Mouse (Mus musculus) liver, embryonic 13.5 days (tissue): ENCODE measurements at regions not wholly inside any gene's neighbourhood (a gene's known extent, or its start where the extent isn't known, plus 50 kb on each side); places are given as distances from the start of the nearest gene placed in this dataset.

ENCODE experiments used
- ATAC-seq: fragments of 200-750 bp; cut with Nextera tagmentation; 2 replicates; pipeline ENCODE4 v1.8.0; 2017; ENCODE audit warnings: low read depth, mild to moderate bottlenecking, moderate number of reproducible peaks, moderate library complexity
- DNase-seq: peaks from one replicate; pipeline ENCODE4 v3.0.0; 2022
- H3K27ac ChIP-seq: fragments of 300-500 bp; sonication (generic); 2 replicates; pipeline ENCODE4 v1.5.1; 2015; ENCODE audit warnings: moderate library complexity, mild to moderate bottlenecking, inconsistent platforms
- H3K27me3 ChIP-seq: fragments of 300-500 bp; sonication (generic); 2 replicates; pipeline ENCODE4 v1.6.1; 2015; ENCODE audit warnings: mild to moderate bottlenecking, inconsistent platforms
- H3K36me3 ChIP-seq: fragments of 300-500 bp; sonication (generic); 2 replicates; pipeline ENCODE4 v1.6.1; 2015; ENCODE audit warnings: mild to moderate bottlenecking, inconsistent platforms
- H3K4me1 ChIP-seq: fragments of 300-500 bp; sonication (generic); replicated peaks from 2 replicates; pipeline ENCODE4 v1.6.1; 2015; ENCODE audit warnings: inconsistent platforms
- H3K4me2 ChIP-seq: fragments of 300-500 bp; sonication (generic); 2 replicates; pipeline ENCODE4 v1.6.1; 2015; ENCODE audit warnings: inconsistent platforms, mild to moderate bottlenecking, moderate library complexity
- H3K4me3 ChIP-seq: fragments of 300-500 bp; sonication (generic); replicated peaks from 2 replicates; pipeline ENCODE4 v1.5.1; 2015; ENCODE audit warnings: mild to moderate bottlenecking, inconsistent platforms
- H3K9ac ChIP-seq: fragments of 300-500 bp; sonication (generic); 2 replicates; pipeline ENCODE4 v1.6.1; 2015; ENCODE audit warnings: mild to moderate bottlenecking, inconsistent platforms
- H3K9me3 ChIP-seq: fragments of 300-500 bp; sonication (generic); replicated peaks from 2 replicates; pipeline ENCODE4 v1.6.1; 2016; ENCODE audit warnings: inconsistent platforms
- WGBS: fragments of 180-500 bp; shearing (Covaris S2); methylation state at CpG from one replicate; pipeline ENCODE4 v1.1.7; 2015; ENCODE audit not compliant: insufficient replicate concordance; 5-methylcytosine and 5-hydroxymethylcytosine counted together

DNA sequence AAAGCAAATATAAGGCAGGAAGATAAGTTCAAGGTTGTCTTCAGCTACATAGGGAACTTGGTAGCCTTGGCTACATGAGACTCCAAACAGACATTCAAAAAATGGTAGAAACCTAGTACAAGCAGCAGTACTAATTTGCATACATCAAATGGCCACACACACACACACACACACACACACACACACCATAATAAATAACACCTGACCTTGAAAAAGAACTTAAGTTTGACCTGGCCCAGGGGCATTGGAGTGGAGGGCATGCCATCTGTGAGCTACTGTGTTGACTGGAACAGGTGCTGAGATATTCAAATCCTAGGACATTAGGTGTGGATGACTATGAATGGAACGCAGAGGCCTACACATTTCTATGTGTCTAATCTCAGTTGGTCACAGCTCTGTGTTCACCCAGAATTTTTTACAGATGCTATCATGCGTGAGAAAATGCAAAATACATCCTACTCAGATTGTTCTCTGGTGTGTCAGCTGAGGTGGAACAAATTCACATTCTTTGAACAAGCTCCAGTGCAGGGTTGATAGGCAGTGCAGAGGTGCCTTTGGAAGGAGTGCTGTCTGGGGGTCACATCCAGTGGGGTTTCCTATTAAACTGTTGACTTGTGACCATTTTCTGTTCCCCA, 240.4 kb upstream of the Eef2kmt start:
- ATAC-seq = no peak
- Histone ChIP-seq H3K4me3 (no peak overlapping the region), H3K9me3 (no peaks in the 10 kb centered on the region), H3K36me3 (no peaks in the 10 kb centered on the region), H3K27ac (no peak overlapping the region), H3K4me1 (no peaks in the 10 kb centered on the region; the same call in 1 of the 2 replicates), H3K9ac (no peak overlapping the region), H3K27me3 (no peaks in the 10 kb centered on the region), H3K4me2 (no peak overlapping the region)
- WGBS = 68% methylated on average over 2 of the region's 2 CpGs
- DNase-seq = no peak

DNA sequence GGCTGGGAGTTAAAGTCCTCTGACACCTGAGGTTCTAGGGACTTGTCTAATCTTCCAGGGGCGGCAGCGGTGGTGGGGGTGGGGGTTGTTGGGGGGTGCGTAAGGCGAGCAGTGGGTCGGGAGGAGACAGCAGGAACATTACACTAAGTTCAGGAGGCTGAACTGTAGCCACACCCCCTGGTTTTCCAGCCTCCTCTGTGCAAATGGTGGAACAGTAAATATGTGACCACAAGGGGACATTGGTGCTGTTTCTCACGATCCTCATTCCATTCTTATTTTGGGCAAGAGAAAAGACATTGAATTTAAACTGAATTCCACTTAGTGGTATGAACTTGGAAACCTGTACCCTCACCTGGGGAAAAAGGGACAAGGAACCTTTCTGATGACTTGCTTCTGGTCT, 237.6 kb upstream of the Eef2kmt start:
- no peak overlapping the region for H3K27ac ChIP-seq
- 37% methylated on average over 6 of the region's 6 CpGs for WGBS
- H3K4me2 ChIP-seq = no peak overlapping the region
- no peaks in the 10 kb centered on the region for H3K36me3 ChIP-seq
- no peaks in the 10 kb centered on the region for H3K27me3 ChIP-seq
- DNase-seq (no peak), ATAC-seq (no peak)
- H3K9ac ChIP-seq = no peak overlapping the region
- H3K9me3 ChIP-seq = no peaks in the 10 kb centered on the region
- H3K4me1 ChIP-seq = no peaks in the 10 kb centered on the region; the same call in 1 of the 2 replicates
- no peak overlapping the region for H3K4me3 ChIP-seq

DNA sequence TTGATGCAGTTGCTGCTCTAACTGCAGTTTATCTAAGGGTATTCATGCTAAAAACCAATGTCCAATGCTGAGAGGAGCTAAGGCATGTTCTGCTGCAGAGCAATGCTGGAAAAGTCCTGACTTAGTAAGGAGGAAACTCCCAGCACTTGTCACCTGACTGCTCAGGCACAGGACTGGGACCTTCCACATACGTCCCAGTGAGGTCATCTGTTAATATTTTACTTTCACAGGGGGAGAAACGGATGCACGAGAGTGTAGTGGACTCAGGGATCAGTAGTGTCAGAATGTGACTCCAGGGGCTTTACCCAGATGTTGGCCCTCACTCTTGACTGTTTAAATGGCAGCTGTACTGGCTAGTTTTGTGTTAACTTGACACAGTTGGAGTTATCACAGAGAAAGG, 231.5 kb upstream of the Eef2kmt start:
- H3K9me3 ChIP-seq = no peaks in the 10 kb centered on the region
- no peak overlapping the region for H3K4me2 ChIP-seq
- no peak overlapping the region for H3K27ac ChIP-seq
- DNase-seq (no peak), ATAC-seq (0 out of 2 replicates have a peak, but pooled peaks have one; percentile 43)
- H3K4me3 ChIP-seq = no peak overlapping the region
- no peaks in the 10 kb centered on the region for H3K36me3 ChIP-seq
- no peak overlapping the region for H3K9ac ChIP-seq
- H3K27me3 ChIP-seq = no peaks in the 10 kb centered on the region
- no peaks in the 10 kb centered on the region for H3K4me1 ChIP-seq
- WGBS = 41% methylated on average over 3 of the region's 3 CpGs

DNA sequence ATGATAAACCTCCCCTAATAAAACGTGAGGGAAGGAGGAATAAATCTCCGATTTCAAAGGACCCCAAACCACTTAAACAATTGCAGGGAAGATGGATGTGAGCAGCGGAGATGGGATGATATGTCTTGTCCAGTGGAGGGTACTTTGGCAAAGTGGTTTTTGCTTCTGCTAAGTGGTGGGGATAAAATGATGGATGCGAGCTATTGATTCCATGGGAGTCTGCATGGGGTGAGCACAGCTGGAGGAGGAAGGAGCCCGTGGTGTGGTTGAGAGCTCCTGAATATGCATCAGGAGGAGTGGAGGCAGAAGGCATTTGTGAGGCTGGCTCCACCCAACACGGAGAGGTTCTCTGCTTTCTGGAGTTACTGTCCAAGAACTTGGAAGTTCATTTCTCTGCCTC, 227.6 kb upstream of the Eef2kmt start:
- Histone ChIP-seq H3K27ac (no peak overlapping the region), H3K27me3 (no peaks in the 10 kb centered on the region), H3K4me3 (no peak overlapping the region), H3K9ac (no peak overlapping the region), H3K4me2 (no peak overlapping the region), H3K36me3 (no peaks in the 10 kb centered on the region), H3K4me1 (no peaks in the 10 kb centered on the region), H3K9me3 (no peaks in the 10 kb centered on the region)
- DNase-seq (no peak), ATAC-seq (no peak)
- WGBS = 22% methylated on average over 6 of the region's 6 CpGs

DNA sequence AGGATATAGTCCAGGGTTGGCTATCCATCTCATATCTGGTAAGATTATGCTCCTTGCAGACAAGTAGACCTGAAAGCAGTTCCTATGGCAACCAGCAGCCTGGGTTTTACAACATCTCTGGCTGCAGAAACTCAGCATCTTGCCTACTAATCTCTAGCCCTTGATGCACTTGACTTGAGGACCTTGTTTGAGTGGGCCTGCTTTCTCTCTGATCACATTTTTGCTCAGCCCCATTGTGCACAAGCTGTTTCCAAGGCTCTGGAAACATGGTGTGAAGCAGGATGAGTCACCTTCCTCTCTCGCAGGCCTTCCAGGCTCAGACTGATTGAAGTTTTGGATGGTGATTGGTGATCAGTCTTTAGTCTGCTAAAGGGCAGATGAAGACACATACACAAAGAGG, 224.4 kb upstream of the Eef2kmt start:
- Histone ChIP-seq H3K4me3 (no peak overlapping the region), H3K9ac (no peak overlapping the region), H3K36me3 (no peaks in the 10 kb centered on the region), H3K9me3 (no peaks in the 10 kb centered on the region), H3K4me1 (no peaks in the 10 kb centered on the region), H3K27me3 (no peaks in the 10 kb centered on the region), H3K4me2 (no peak overlapping the region), H3K27ac (no peak overlapping the region)
- 39% methylated on average over 1 of the region's 1 CpGs for WGBS
- no peak for ATAC-seq
- DNase-seq = no peak

DNA sequence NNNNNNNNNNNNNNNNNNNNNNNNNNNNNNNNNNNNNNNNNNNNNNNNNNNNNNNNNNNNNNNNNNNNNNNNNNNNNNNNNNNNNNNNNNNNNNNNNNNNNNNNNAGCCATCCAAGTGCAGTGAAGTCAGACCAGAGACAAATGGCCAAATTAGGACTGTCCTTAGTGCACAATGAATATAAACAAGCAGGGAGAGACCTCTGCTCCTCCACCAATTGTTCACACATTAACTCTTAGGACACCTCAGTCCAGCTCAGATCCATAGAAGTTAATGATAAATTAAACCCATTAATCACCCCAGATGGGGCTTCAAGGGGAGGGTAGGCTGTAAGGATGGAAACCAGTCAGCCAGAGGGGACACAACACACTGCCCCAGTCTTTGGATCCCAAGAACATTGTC, 223.2 kb upstream of the Eef2kmt start:
- Histone ChIP-seq H3K36me3 (no peaks in the 10 kb centered on the region), H3K4me2 (no peak overlapping the region), H3K27me3 (no peaks in the 10 kb centered on the region), H3K9me3 (no peaks in the 10 kb centered on the region), H3K4me1 (no peaks in the 10 kb centered on the region), H3K9ac (no peak overlapping the region), H3K27ac (no peak overlapping the region), H3K4me3 (no peak overlapping the region)
- no peak for ATAC-seq
- DNase-seq = no peak

DNA sequence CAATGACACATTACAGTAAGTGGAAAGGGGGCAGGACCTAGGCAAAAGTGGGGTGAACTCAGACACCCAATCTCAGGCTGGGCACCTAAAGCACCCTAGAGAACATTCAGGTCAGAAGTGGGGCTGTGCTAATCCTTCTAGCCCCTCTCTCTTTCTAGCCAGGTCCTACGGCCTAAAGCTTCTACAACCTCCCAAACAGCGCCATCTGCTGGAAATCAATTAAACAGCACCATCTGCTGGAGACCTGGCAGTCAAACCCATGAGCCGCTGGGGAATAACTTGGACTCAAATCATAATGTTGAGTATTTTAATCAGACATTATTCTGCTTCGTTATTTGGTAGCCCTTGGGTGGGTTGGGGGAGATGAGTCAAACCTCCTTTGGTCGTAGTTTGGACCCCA, 215.5 kb upstream of the Eef2kmt start:
- no peak overlapping the region for H3K27ac ChIP-seq
- H3K9me3 ChIP-seq = no peaks in the 10 kb centered on the region
- WGBS = 16% methylated on average over 5 of the region's 5 CpGs
- H3K27me3 ChIP-seq = no peaks in the 10 kb centered on the region
- H3K4me2 ChIP-seq = no peak overlapping the region
- no peak overlapping the region for H3K4me3 ChIP-seq
- no peak for ATAC-seq
- DNase-seq = peak; percentile 6
- H3K4me1 ChIP-seq = no peaks in the 10 kb centered on the region
- no peak overlapping the region for H3K9ac ChIP-seq
- H3K36me3 ChIP-seq = no peaks in the 10 kb centered on the region

GRCm38 (mm10) chr16:5467587-5467986, 211.8 kb upstream of the Eef2kmt start:
- 1% methylated on average over 3 of the region's 3 CpGs for WGBS
- H3K36me3 ChIP-seq = no peaks in the 10 kb centered on the region
- no peak for ATAC-seq
- H3K9ac ChIP-seq = no peak overlapping the region
- H3K4me2 ChIP-seq = no peak overlapping the region
- H3K27me3 ChIP-seq = no peaks in the 10 kb centered on the region
- H3K27ac ChIP-seq = no peak overlapping the region
- H3K9me3 ChIP-seq = no peaks in the 10 kb centered on the region
- DNase-seq = no peak
- no peak overlapping the region for H3K4me3 ChIP-seq
- H3K4me1 ChIP-seq = no peaks in the 10 kb centered on the region

- WGBS = 54% methylated on average over 2 of the region's 2 CpGs
- H3K9ac ChIP-seq = no peak overlapping the region
- H3K4me3 ChIP-seq = no peak overlapping the region
- H3K27me3 ChIP-seq = no peaks in the 10 kb centered on the region
- no peak overlapping the region for H3K27ac ChIP-seq
- H3K4me2 ChIP-seq = no peak overlapping the region
- no peak for ATAC-seq
- no peak for DNase-seq
- H3K4me1 ChIP-seq = no peaks in the 10 kb centered on the region
- H3K36me3 ChIP-seq = no peaks in the 10 kb centered on the region
- H3K9me3 ChIP-seq = no peaks in the 10 kb centered on the region
Observed at GRCm38 (mm10) chr16:5466760-5467159, 211.0 kb upstream of the Eef2kmt start.

GRCm38 (mm10) chr16:5455352-5455965, 199.7 kb upstream of the Eef2kmt start:
- DNase-seq = no peak

DNA sequence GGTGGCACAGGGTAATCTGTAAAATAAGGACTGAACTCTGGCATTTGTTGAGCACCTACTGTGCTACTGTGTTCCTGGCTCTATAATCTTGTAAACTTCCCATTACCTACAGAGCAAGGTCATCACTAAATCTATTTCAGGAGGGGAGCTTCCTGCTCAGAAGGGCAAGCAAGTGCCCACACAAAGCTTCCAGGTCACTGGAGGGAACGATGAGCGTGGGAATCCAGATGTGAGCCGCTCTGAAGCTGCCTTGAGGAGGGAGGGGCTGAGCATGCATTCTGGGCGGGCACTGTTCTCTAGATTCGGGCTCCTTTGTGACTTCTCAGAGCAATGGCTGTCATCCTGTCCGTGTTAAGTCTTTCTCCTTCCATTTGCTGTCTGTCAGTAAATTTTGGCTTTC, 198.5 kb upstream of the Eef2kmt start:
- ATAC-seq = no peak
- 27% methylated on average over 6 of the region's 6 CpGs for WGBS

More at GRCm38 (mm10) chr16:5455352-5455965, 199.7 kb upstream of the Eef2kmt start:
- H3K4me3 ChIP-seq = no peak overlapping the region
- no peak for ATAC-seq
- H3K4me1 ChIP-seq = no peaks in the 10 kb centered on the region
- no peak overlapping the region for H3K9ac ChIP-seq
- WGBS = 31% methylated on average over 5 of the region's 5 CpGs
- H3K27me3 ChIP-seq = no peaks in the 10 kb centered on the region
- no peak overlapping the region for H3K4me2 ChIP-seq
- no peak overlapping the region for H3K27ac ChIP-seq
- no peaks in the 10 kb centered on the region for H3K9me3 ChIP-seq
- H3K36me3 ChIP-seq = no peaks in the 10 kb centered on the region

DNA sequence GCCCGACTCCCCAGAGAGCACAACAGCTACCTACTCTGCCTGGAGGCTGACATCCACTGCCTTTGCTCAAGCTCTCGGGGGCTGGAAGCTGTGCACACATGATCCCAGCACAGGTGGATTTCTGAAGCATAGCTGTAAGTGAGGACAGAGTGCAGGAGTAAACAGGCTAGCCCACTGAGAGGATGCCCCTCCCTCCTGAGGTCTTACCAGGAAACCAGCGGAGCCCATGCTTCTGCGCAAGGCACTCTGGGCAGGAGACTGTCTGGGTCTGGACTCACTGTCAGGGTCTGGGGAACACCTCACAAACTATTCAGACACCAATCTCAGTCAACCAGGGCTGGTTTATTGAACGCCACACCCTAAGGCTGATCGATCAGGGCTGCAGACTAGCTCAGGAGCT, 197.2 kb upstream of the Eef2kmt start:
- no peak overlapping the region for H3K9ac ChIP-seq
- WGBS = 56% methylated on average over 6 of the region's 6 CpGs
- no peak overlapping the region for H3K4me3 ChIP-seq
- no peak overlapping the region for H3K27ac ChIP-seq
- no peaks in the 10 kb centered on the region for H3K9me3 ChIP-seq
- H3K4me1 ChIP-seq = no peaks in the 10 kb centered on the region
- no peaks in the 10 kb centered on the region for H3K36me3 ChIP-seq
- DNase-seq (no peak), ATAC-seq (no peak)
- H3K27me3 ChIP-seq = no peaks in the 10 kb centered on the region
- no peak overlapping the region for H3K4me2 ChIP-seq

More for the DNA sequence above, 198.5 kb upstream of the Eef2kmt start:
- Histone ChIP-seq H3K4me2 (no peak overlapping the region), H3K27ac (no peak overlapping the region), H3K9me3 (no peaks in the 10 kb centered on the region), H3K36me3 (no peaks in the 10 kb centered on the region), H3K9ac (no peak overlapping the region), H3K4me1 (no peaks in the 10 kb centered on the region), H3K27me3 (no peaks in the 10 kb centered on the region), H3K4me3 (no peak overlapping the region)
- DNase-seq = no peak
